Mouse (Mus musculus) 416B (cell line): Measurements from ENCODE around the gene 2210011C24Rik.
A peak's percentile ranks its signal among the peaks of the same experiment; 100 is the strongest.
"Not testable (repeated sequence)": the region's sequence is repeated elsewhere in the genome, so short reads cannot be mapped to it uniquely, and the experiment has no call there.

Experiments
- DNase-seq: peaks from one replicate; pipeline ENCODE4 v3.0.0; 2011; ENCODE audit warnings: low read depth

The 2210011C24Rik gene

GRCm38 (mm10) chr8:84019738-84020137 lies 7.8 kb upstream of the 2210011C24Rik start:
- no peak for DNase-seq

- no peak for DNase-seq
Observed at GRCm38 (mm10) chr8:84015833-84016232, 3.9 kb upstream of the 2210011C24Rik start.

DNA sequence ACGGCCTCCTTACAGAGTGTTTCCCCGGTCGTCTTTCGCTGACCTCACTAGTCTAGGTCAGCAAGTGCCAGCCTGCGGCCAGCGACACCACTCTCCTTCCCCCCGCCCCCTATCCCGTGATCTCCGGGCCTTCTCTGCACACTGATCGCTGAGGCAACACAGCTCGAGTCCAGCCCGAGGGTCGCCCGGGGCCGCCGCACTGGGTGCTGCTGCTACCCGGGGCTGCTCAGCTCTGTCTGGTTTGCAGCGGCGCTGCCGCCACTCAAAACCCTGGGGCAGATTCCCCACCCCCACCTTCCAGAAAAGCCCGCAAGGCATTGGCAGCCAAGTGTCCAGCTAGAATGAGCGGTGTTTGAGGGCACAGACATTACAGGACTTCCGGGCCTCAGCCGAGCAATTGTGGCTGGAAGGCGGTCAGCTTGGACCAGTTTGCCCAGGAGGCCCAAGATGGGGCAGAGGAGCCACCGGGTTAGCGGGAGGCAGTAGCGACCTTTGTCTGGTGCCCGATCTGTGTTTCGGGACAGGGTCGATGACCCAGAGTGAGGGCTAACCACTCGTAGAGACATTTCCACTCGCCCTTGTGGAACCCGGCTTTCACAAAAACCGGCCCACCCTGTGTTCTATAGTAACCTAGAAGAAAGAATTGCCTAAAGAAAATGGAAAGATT lies 661 bp upstream of the 2210011C24Rik start:
- no peak for DNase-seq

GRCm38 (mm10) chr8:84010625-84011611 lies 1.1 kb downstream of the 2210011C24Rik start:
- no peak for DNase-seq

- peak; percentile 73 for DNase-seq
Observed at GRCm38 (mm10) chr8:84009876-84010275, 2.1 kb downstream of the 2210011C24Rik start.

DNA sequence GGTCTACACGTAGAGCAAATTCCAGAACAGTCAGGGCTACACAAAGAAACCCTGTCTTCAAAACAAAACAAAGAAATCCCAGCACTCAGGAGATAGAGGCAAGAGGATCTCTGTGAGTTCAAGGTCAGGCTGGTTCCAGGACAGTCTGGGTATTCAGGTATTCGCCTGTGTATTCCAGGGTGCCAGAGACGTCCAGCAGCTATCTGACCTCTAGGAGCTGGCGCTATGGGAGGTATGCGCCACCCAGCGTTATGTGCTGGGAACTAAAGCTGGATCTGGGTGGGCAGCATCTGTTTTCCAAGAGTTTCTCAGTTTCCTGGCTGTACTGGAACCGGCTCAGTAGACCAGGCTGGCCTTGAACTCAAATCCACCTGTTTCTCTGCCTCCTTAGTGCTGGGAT lies 3.6 kb downstream of the 2210011C24Rik start:
- peak; percentile 42 for DNase-seq

DNA sequence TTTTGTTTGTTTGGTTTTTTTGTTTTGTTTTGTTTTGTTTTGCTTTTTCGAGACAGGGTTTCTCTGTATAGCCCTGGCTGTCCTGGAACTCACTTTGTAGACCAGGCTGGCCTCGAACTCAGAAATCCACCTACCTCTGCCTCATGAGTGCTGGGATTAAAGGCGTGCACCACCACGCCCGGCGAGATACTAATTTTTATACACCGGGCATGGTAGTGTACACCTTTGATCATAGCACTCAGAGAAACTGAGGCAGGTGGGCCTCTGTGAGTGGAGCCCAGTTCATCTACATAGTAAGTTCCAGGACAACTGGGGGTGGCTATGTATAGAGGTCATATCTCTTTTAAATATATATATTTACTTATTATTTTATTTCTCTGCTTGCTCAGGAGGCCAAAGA lies 6.5 kb downstream of the 2210011C24Rik start:
- DNase-seq: not testable (repeated sequence)

DNA sequence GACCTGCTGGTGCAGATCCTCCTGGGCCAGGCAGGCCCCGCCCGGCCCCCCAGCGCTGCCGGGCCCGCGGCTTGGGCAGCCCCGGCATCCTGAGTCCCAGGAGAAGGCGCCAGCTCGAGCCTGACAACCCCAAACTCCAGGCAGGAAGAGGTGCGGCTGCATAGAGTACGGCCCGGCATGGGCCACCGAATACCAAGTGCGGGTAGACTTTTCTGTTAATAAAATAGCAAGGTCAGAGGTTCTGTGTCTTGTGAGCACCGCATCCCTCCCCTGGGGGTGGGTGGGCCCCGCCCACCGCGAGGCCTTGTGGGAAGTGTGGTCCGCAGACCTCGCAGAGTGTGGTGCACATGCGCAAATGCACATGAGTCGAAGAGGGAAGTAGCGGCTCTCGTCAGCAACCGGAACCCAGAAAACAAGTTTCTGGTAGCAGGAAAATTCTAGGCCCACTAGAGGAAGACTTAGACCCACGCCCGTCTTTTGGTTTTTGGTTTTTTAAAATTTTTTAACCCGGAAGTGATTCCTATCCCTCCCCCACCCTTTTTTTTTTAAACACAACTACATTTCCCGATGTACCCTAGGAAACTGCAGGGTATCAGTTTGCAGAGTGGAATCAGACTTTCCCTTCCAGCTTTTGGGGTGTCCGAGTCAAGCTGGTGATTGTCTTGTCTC lies 7.3 kb downstream of the 2210011C24Rik start:
- peak; percentile 99 for DNase-seq

- DNase-seq: peak; percentile 33
Observed at GRCm38 (mm10) chr8:84003612-84004246, 8.2 kb downstream of the 2210011C24Rik start.

GRCm38 (mm10) chr8:84002957-84003611 lies 8.9 kb downstream of the 2210011C24Rik start:
- DNase-seq: no peak

- no peak for DNase-seq
Observed at GRCm38 (mm10) chr8:84001281-84002000, 10.5 kb downstream of the 2210011C24Rik start, which contains the start of gene 1700067K01Rik. TSS of gene 1700067K01Rik (plus strand) at chr8:84001502.

DNA sequence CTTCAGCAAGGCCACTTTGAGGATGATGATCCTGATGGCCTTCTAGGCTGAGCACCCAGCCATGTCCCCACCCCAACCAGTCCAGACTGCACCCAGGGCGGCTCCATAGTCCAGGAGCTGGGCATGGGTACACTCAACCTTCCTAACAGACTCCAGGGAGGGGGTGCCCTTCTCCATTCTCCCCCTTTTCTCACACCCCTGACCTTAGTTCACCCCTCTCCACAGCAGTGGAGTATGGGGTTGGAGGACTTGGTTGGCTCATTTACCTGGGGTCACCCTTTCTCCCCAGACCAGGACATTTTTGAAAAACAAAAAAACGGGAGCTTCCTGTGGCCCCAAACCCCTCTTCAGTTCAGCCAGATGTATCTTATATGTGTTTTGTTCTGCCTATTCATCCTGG lies 12.1 kb downstream of the 2210011C24Rik start:
- DNase-seq: no peak

GRCm38 (mm10) chr8:83999057-83999705 lies 12.8 kb downstream of the 2210011C24Rik start:
- no peak for DNase-seq

DNA sequence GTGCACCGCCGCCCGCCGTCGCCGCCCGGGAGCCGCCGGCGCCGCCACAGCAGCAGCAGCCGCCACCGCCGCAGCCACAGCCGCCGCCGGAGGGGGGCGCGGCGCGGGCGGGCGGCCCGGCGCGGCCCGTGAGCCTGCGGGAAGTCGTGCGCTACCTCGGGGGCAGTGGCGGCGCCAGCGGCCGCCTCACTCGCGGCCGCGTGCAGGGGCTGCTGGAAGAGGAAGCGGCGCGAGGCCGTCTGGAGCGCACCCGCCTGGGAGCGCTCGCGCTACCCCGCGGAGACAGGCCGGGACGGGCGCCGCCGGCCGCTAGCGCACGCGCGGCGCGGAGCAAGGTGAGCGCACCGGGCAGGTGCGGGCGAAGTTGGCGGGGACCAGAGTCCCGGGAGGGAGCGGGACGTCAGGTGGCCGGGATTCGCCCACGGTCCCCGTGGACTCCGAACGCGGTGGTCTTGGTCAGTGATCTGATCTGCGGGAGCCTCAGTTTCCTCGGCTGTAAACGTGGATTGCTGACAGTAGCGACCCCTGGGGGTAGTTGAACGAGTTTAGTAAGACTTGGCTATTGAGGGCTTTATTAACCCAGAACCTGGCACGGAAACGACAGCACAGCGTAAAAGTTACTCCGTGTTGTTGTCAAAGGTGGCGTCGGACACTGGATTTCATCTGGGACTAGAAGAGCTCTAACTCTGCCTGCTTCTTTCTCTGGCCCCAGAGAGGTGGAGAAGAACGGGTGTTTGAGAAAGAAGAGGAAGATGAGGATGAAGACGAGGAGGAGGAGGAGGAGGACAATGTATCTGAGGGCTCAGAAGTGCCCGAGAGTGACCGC lies 13.5 kb downstream of the 2210011C24Rik start:
- DNase-seq: peak; percentile 79

DNA sequence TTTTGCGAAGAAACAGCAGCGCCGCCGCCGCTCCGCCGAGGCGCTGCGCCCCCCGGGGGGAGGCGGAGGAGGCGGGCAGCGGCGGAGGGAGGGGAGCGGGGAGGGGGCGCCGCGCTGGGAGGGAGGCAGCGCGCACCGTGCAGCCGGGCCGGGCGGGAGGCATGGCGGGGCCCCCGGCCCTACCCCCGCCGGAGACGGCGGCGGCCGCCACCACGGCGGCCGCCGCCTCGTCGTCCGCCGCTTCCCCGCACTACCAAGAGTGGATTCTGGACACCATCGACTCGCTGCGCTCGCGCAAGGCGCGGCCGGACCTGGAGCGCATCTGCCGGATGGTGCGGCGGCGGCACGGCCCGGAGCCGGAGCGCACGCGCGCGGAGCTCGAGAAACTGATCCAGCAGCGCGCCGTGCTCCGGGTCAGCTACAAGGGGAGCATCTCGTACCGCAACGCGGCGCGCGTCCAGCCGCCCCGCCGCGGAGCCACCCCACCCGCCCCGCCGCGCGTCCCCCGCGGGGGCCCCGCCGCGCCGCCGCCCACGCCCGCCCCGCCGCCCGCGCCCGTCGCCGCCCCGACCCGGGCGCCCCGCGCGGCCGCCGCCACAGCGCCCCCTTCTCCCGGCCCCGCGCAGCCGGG lies 14.3 kb downstream of the 2210011C24Rik start, which contains the start of gene Samd1:
Samd1 (plus strand) TSS at position 162 of the 631 bp plus-strand sequence.
- DNase-seq: peak; percentile 32

DNA sequence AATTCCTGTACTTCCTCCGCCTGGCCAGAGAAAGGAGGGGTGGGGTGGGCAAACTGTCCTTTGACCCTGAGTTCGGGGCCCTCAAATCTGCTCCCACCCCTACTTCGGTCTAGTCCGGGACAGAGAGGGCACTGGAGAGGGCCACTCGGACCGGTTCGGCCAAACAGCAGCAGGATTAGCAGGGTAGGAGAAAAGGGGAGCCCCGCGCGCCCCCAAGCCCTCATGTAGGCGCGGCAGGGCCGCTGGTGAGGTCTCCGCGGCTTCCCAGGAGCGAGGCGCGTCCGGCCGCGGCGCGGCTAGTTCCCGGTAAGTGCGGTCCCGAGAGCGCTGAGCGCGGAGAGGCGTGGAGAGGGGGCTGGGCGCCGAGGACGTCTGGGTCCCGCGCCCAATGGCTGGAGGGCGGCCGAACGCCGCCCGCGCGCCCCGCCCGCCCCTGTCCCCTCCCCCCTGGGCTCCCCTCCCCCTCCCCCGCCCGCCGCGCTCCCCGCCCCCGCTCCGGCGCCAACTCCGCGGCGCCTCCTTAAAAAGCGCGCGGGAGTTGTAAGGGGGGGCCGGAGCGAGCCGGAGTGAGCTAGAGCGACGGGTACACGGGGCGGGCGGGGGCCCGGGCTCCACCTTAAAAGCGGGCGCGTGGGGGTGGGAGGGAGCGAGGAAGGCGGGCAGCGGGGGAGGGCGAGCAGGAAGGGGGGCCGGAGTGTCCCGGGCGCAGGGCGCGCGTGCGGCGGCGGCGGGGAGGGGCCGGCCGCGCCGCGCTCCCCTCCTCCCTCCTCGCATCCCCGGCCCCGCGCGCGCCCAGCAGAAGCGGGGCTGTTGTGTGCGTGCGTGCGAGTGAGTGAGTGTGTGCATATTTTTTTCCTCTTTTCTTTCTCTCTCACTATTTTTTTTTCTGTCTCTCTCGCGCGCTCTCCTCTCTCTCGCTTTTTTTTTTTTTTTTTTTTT lies 15.1 kb downstream of the 2210011C24Rik start:
- DNase-seq: peak; percentile 92

GRCm38 (mm10) chr8:83995973-83996372 lies 16.0 kb downstream of the 2210011C24Rik start:
- no peak for DNase-seq
